Mouse (Mus musculus): ENCODE data around the gene Rnd2. TPM values are rescaled to one million over a fixed set of nuclear protein-coding genes. Genes with fewer than 3 reads are reported as not detected.
"Not testable (repeated sequence)": the region's sequence is repeated elsewhere in the genome, so short reads cannot be mapped to it uniquely, and the experiment has no call there.

The Rnd2 gene
- polyA plus RNA-seq, 1 experiment from 2014 or later, result 14.0 TPM

DNA sequence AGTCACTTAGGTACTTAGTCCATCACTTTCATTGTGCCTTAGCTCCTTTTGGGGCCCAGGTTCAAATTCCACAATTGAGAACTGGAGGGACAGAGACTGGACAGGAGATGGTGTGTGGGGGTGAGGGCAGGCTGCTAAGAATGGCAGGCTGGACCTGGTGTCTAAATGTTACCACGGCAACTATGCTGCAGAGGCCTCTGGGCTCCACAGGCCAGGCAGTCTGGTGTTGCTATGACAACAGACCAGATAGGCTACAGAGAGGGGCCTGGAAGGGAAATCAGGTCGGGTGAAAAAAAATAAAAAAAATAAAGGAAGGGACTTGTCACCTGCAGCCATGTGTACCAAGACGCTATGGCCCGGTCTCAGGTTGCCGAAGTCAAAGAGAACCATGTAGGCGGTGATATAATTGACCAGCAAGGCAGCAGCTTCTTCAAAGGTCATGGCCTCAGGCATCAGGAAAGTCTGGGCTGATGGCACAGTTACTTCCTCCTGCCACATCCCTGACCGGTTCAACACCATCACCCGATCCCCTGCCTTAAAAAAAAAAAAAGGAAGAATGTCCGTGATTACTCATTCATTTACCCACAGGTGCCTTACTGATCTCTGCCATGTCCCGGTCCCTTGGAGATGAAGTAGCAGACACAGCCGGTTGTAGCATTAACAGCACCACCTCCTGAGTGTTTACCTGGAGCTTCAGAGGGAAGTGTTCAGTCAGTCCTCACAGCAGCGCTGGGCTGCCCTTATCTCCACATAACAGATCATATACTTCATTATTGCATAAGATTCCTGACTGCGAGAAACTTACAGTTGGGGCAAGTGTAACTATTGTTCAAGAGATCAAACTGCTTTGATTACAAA, 2.0 kb upstream of the Rnd2 start:
- Histone ChIP-seq H3K4me2 (no peak overlapping the region; the same call in 1 of the 2 replicates), H3K27ac (no peak overlapping the region), H3K27me3 (peaks cover 2% of the 10 kb centered on the region; the same call in 1 of the 2 replicates), H3K4me1 (peaks cover 37% of the 10 kb centered on the region), H3K9ac (no peak overlapping the region), H3K36me3 (peaks cover 46% of the 10 kb centered on the region), H3K9me3 (no peaks in the 10 kb centered on the region), H3K4me3 (no peak overlapping the region)
- ATAC-seq (ENCODE audit: insufficient number of reproducible peaks, insufficient read depth, low FRiP score, low TSS enrichment, low read depth), result no peak
- 31% methylated on average over 13 of the region's 13 CpGs for WGBS

DNA sequence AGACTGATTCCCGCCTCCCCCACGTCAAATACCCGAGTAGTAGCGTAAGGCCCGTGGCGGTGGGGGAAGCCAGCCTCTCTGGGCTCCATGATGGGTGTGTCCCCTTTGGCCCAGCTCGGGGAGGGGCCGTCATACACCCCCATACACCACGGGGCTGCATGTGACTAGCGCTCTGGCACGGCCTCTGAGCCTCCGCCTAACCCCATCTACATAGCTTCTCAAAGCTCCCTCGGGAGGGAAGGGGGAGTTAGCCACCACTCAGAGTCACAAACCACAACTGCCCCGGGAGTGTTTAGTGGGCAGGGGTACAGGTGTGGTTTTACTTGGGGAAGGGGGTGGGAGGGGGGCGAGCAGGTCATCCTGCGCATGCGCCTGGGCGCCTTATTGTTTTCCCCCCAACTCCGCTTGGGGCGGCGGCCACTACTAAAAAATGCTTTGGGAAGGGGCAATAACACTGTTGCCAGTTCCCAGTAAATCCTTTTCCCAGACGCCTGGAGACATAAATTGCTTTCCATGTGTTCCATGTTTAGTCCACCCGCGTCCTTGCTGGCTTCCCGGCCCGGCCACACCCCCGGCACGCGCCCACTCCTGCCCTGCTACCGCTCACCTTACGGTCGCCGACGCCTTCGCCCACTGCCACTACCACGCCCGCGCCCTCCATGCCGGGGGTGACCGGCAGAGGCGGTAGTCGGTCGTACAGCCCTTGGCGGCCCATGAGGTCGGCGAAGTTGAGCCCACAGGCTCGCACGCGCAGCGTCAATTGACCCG, 486 bp downstream of the Rnd2 start:
- no peaks in the 10 kb centered on the region for H3K9me3 ChIP-seq
- H3K36me3 ChIP-seq, result peaks cover 21% of the 10 kb centered on the region
- H3K27me3 ChIP-seq, result peaks cover 2% of the 10 kb centered on the region; the same call in 1 of the 2 replicates
- H3K4me3 ChIP-seq, result peak overlapping the region; percentile 66
- peaks cover 44% of the 10 kb centered on the region for H3K4me1 ChIP-seq
- peak; percentile 41; the same call in 1 of the 2 replicates for ATAC-seq (ENCODE audit: insufficient number of reproducible peaks, insufficient read depth, low FRiP score, low TSS enrichment, low read depth)
- under 1% methylated on average over 51 of the region's 51 CpGs for WGBS
- peak overlapping the region; percentile 77 for H3K4me2 ChIP-seq
- peak overlapping the region; percentile 75 for H3K27ac ChIP-seq
- peak overlapping the region; percentile 76 for H3K9ac ChIP-seq

GRCm38 (mm10) chr11:101465869-101466551, 1.2 kb downstream of the Rnd2 start, which contains the start of gene Vat1:
Gene Vat1, minus strand, starts transcription at chr11:101466230.
- ATAC-seq (ENCODE audit: insufficient number of reproducible peaks, insufficient read depth, low FRiP score, low TSS enrichment, low read depth), result peak; percentile 44; the same call in 1 of the 2 replicates

DNA sequence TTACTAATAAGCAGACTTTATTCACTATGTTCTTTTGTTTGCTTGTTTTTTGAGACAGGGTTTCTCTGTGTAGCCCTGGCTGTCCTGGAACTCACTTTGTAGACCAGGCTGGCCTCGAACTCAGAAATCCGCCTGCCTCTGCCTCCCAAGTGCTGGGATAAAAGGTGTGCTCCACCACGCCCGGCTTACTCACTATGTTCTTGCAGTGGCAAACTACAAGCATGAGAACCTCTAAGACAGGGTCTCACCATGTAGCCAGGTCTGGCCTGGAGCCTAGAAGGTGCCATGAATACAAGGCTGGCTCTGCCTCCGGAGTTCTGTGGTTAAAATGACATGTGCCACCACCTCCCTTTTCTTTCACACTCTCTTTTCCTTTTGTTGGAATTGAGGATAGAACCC, 1.8 kb downstream of the Rnd2 start:
- not testable (repeated sequence) for H3K9me3 ChIP-seq; H3K27me3 ChIP-seq; H3K27ac ChIP-seq; ATAC-seq (ENCODE audit: insufficient number of reproducible peaks, insufficient read depth, low FRiP score, low TSS enrichment, low read depth); H3K9ac ChIP-seq
- 55% methylated on average over 5 of the region's 5 CpGs for WGBS
- Histone ChIP-seq H3K4me3 (peak overlapping the region; percentile 66), H3K4me2 (peak overlapping the region; percentile 77), H3K4me1 (peaks cover 44% of the 10 kb centered on the region), H3K36me3 (peaks cover 11% of the 10 kb centered on the region)

More at GRCm38 (mm10) chr11:101465869-101466551, 1.2 kb downstream of the Rnd2 start, which contains the start of gene Vat1:
- peaks cover 2% of the 10 kb centered on the region; the same call in 1 of the 2 replicates for H3K27me3 ChIP-seq
- H3K9me3 ChIP-seq, result no peaks in the 10 kb centered on the region
- peak within 1 kb of the TSS; percentile 76 for H3K9ac ChIP-seq
- peaks cover 44% of the 10 kb centered on the region for H3K4me1 ChIP-seq
- H3K36me3 ChIP-seq, result peaks cover 16% of the 10 kb centered on the region
- H3K4me2 ChIP-seq, result peak within 1 kb of the TSS; percentile 77
- H3K4me3 ChIP-seq, result peak within 1 kb of the TSS; percentile 66
- peak within 1 kb of the TSS; percentile 75 for H3K27ac ChIP-seq
- WGBS, result 2% methylated on average over 60 of the region's 60 CpGs

GRCm38 (mm10) chr11:101467477-101468262, 2.9 kb downstream of the Rnd2 start:
- no peaks in the 10 kb centered on the region for H3K36me3 ChIP-seq
- H3K27ac ChIP-seq, result 0 out of 2 replicates have a peak overlapping the region, but pooled peaks have one; percentile 11
- H3K9me3 ChIP-seq, result no peaks in the 10 kb centered on the region
- under 1% methylated on average over 52 of the region's 54 CpGs for WGBS
- H3K4me3 ChIP-seq, result peak overlapping the region; percentile 72
- ATAC-seq (ENCODE audit: insufficient number of reproducible peaks, insufficient read depth, low FRiP score, low TSS enrichment, low read depth), result peak; percentile 77; the same call in 1 of the 2 replicates
- peak overlapping the region; percentile 94 for H3K4me2 ChIP-seq
- H3K27me3 ChIP-seq, result peaks cover 5% of the 10 kb centered on the region; the same call in 1 of the 2 replicates
- H3K4me1 ChIP-seq, result peaks cover 42% of the 10 kb centered on the region
- H3K9ac ChIP-seq, result peak overlapping the region; percentile 79

GRCm38 (mm10) chr11:101468263-101468688, 3.5 kb downstream of the Rnd2 start:
- Histone ChIP-seq H3K36me3 (no peaks in the 10 kb centered on the region), H3K4me2 (peak overlapping the region; percentile 94), H3K9ac (peak overlapping the region; percentile 79), H3K4me3 (peak overlapping the region; percentile 72), H3K27ac (0 out of 2 replicates have a peak overlapping the region, but pooled peaks have one; percentile 11), H3K4me1 (peaks cover 37% of the 10 kb centered on the region), H3K9me3 (no peaks in the 10 kb centered on the region), H3K27me3 (peaks cover 5% of the 10 kb centered on the region; the same call in 1 of the 2 replicates)
- ATAC-seq (ENCODE audit: insufficient number of reproducible peaks, insufficient read depth, low FRiP score, low TSS enrichment, low read depth), result peak; percentile 7; the same call in 1 of the 2 replicates
- under 1% methylated on average over 28 of the region's 31 CpGs for WGBS

- H3K4me1 ChIP-seq, result peaks cover 34% of the 10 kb centered on the region
- H3K27ac ChIP-seq, result no peak overlapping the region
- H3K9ac ChIP-seq, result peak overlapping the region; percentile 79
- H3K36me3 ChIP-seq, result no peaks in the 10 kb centered on the region
- peaks cover 5% of the 10 kb centered on the region; the same call in 1 of the 2 replicates for H3K27me3 ChIP-seq
- ATAC-seq (ENCODE audit: insufficient number of reproducible peaks, insufficient read depth, low FRiP score, low TSS enrichment, low read depth), result no peak
- peak overlapping the region; percentile 94 for H3K4me2 ChIP-seq
- WGBS, result 3% methylated on average over 13 of the region's 13 CpGs
- H3K9me3 ChIP-seq, result no peaks in the 10 kb centered on the region
- peak overlapping the region; percentile 72 for H3K4me3 ChIP-seq
Measured at GRCm38 (mm10) chr11:101468731-101469130, 3.9 kb downstream of the Rnd2 start.

- Histone ChIP-seq H3K9ac (0 out of 2 replicates have a peak overlapping the region, but pooled peaks have one; percentile 79), H3K36me3 (no peaks in the 10 kb centered on the region), H3K9me3 (no peaks in the 10 kb centered on the region), H3K27ac (no peak overlapping the region), H3K4me2 (peak overlapping the region; percentile 94), H3K27me3 (peaks cover 5% of the 10 kb centered on the region; the same call in 1 of the 2 replicates), H3K4me3 (peak overlapping the region; percentile 72), H3K4me1 (peaks cover 29% of the 10 kb centered on the region)
- no peak for ATAC-seq (ENCODE audit: insufficient number of reproducible peaks, insufficient read depth, low FRiP score, low TSS enrichment, low read depth)
- WGBS, result 62% methylated on average over 4 of the region's 4 CpGs
Measured at GRCm38 (mm10) chr11:101469155-101469554, 4.4 kb downstream of the Rnd2 start.

DNA sequence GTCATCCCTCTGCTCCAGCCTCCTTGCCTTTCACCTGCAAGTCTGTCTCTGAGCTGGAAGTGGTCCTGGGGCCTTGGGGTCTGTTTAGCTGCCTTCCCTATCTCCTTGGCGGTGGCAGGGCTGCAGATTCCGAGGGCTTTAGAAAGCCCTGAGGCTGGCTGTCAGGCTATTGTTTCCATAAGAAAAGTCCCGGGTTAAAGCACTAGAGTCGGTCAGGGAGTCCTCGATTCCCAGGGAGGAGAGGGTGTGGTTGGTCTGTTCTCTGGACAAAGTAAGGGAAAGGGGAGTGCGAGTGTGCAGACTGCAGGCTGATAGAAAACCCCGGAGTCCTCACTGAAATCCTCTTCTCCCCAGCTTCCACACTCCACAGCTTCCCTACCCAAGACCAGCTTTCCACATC, 5.4 kb downstream of the Rnd2 start:
- 28% methylated on average over 7 of the region's 7 CpGs for WGBS
- H3K9me3 ChIP-seq, result no peaks in the 10 kb centered on the region
- H3K4me3 ChIP-seq, result no peak overlapping the region
- H3K9ac ChIP-seq, result no peak overlapping the region
- H3K27me3 ChIP-seq, result peaks cover 5% of the 10 kb centered on the region; the same call in 1 of the 2 replicates
- peaks cover 19% of the 10 kb centered on the region for H3K4me1 ChIP-seq
- H3K27ac ChIP-seq, result no peak overlapping the region
- ATAC-seq (ENCODE audit: insufficient number of reproducible peaks, insufficient read depth, low FRiP score, low TSS enrichment, low read depth), result no peak
- H3K36me3 ChIP-seq, result no peaks in the 10 kb centered on the region
- H3K4me2 ChIP-seq, result no peak overlapping the region

DNA sequence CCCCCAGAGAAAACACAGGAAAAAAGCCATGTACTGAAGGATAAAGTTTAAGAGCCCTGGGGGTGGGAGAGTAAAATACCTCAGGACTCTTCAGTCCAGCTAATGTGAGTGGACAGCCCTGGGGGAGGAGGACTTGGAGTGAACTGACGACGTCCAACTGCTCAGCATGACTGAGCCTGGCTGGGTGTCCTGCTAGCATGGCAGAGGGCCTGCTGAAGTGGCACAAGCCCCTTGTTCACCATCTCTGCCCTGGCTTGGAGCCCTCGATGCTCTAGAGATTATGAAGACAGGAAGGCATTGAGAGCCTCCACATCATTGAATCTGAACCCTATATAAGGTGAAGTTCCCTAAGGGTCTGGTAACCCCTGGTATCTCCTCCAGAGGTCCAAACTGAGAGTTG, 7.1 kb downstream of the Rnd2 start:
- Histone ChIP-seq H3K36me3 (no peaks in the 10 kb centered on the region), H3K9ac (no peak overlapping the region), H3K4me2 (no peak overlapping the region), H3K9me3 (no peaks in the 10 kb centered on the region), H3K27me3 (peaks cover 3% of the 10 kb centered on the region; the same call in 1 of the 2 replicates), H3K4me3 (no peak overlapping the region), H3K27ac (no peak overlapping the region), H3K4me1 (peaks cover 19% of the 10 kb centered on the region)
- WGBS, result 54% methylated on average over 3 of the region's 3 CpGs
- no peak for ATAC-seq (ENCODE audit: insufficient number of reproducible peaks, insufficient read depth, low FRiP score, low TSS enrichment, low read depth)

All from embryonic facial prominence, embryonic 13.5 days (tissue).